Mouse (Mus musculus) liver, adult 2 months (tissue): ENCODE measurements at regions not wholly inside any gene's neighbourhood (a gene's known extent, or its start where the extent isn't known, plus 50 kb on each side); places are given as distances from the start of the nearest gene placed in this dataset.

Experiments used
- CTCF ChIP-seq: fragments of 200-500 bp; IDR thresholded peaks from 2 replicates; pipeline ENCODE4 v1.5.1; 2011; ENCODE audit warnings: low read depth, low read length, control low read depth
- POLR2A ChIP-seq: fragments of 200-500 bp; IDR thresholded peaks from 2 replicates; pipeline ENCODE4 v1.6.1; 2011; ENCODE audit warnings: low read length, control low read depth; ENCODE audit not compliant: insufficient read depth; ENCODE audit errors: extremely low read depth

- TF ChIP-seq POLR2A (no peak), CTCF (no peak)
Measured at GRCm38 (mm10) chr6:94875841-94876240, 175.9 kb upstream of the Lrig1 start.
